Mouse (Mus musculus): Measurements from ENCODE around the gene Ugt1a8. TPM values are rescaled to one million over a fixed set of nuclear protein-coding genes. Genes with fewer than 3 reads are reported as not detected.
"Not testable (repeated sequence)": the region's sequence is repeated elsewhere in the genome, so short reads cannot be mapped to it uniquely, and the experiment has no call there.

Gene Ugt1a8
- total RNA-seq, 4 experiments from 2014 or later: not detected

DNA sequence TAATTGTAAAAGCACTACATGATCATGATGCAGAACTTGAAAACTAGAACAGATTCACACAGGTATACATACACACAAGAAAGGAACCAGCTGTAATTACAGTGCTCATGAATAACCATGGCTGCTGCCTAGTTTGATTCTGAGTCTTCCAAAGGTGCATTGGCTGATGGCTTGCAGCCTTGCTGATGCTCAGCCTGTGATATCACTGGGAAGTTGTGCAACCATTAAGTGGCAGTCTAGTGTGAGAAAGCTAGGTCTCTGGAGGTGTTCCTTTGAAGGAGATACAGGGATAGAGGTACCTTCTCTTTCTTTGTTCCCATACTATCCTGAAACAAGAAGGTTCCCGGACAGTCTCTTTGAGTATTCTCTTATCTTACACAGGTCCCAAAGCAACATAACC, 131.4 kb downstream of the Ugt1a8 start:
- no peak for DNase-seq (ENCODE audit: low spot score in 2 of 2)

DNA sequence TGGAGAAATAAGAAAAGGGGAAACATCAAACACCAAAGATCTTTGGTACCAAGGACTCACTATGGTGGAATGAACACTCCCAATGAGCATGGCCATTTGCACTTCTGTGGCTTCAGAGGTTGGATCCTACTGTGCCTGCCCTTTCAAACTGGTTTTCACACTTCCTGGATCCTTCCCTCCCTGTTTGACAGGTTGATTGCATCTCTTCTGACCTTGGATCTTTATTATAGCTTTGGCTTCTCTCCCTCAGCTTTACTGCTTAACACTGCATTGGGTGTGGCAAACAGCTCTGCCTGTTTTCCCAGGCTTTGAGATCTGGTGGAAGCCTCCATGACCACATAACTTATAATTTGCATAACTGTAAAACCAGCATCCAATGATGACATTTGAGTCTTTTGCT, 132.7 kb downstream of the Ugt1a8 start:
- DNase-seq (ENCODE audit: low spot score in 2 of 2): no peak

DNA sequence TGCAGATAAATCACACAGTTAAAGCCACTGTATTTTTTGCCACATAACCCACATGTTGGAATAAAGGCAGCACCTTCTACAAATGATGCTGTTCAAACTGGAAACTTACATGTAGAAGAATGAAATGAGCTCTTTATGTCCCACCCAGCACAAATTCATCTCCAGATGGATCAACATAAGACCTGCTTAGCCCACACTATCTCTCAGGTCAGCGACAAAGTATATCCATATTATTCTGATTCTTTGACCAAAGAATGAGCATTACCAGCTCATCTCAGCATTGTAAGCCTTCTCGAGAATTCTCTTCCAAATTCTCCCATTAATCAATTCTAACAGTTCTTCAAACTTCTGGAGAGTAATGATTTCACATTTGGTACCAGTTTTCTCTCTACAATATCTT, 134.6 kb downstream of the Ugt1a8 start:
- DNase-seq (ENCODE audit: low spot score in 2 of 2): no peak

DNA sequence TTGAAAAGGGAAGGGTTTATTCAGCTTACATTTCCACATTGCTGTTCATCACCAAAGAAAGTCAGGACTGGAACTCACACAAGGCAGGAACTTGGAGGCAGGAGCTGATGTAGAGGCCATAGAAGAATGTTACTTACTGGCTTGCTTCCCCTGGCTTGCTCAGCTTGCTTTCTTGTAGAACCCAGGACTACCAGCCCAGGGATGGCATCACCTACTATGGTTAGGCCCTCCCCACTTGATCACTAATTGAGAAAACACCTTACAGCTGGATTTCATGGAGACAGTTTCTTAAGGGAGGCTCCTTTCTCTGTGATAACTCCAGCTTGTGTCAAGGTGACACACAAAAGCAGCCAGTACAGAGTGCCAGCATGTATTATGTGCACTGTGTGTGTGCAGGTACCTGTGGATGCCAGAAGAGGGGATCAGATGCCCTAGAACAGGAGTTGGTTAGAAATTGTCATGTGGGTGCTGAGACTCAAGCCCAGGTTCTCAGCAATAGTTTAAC, 135.4 kb downstream of the Ugt1a8 start:
- DNase-seq (ENCODE audit: low spot score in 2 of 2): not testable (repeated sequence)

DNA sequence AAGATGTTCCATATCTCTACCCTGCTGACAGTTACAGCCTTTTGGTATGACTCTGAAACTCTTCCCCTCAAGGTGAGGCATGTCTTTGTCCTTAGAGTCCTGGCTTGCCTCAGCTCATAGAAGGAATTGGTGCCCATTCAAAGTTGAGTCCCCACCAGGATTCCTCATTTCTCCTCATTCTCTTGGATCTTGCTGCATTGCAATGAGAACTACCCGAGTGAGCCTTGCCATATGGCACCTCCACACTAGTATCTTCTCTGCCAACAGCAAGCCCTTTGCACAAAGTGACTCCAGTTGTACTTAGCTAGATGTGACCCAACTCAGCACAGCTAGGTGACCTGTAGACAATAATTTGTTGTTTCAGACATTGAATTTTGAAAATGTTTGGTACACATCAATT, 136.0 kb downstream of the Ugt1a8 start:
- no peak for DNase-seq (ENCODE audit: low spot score in 2 of 2)

DNA sequence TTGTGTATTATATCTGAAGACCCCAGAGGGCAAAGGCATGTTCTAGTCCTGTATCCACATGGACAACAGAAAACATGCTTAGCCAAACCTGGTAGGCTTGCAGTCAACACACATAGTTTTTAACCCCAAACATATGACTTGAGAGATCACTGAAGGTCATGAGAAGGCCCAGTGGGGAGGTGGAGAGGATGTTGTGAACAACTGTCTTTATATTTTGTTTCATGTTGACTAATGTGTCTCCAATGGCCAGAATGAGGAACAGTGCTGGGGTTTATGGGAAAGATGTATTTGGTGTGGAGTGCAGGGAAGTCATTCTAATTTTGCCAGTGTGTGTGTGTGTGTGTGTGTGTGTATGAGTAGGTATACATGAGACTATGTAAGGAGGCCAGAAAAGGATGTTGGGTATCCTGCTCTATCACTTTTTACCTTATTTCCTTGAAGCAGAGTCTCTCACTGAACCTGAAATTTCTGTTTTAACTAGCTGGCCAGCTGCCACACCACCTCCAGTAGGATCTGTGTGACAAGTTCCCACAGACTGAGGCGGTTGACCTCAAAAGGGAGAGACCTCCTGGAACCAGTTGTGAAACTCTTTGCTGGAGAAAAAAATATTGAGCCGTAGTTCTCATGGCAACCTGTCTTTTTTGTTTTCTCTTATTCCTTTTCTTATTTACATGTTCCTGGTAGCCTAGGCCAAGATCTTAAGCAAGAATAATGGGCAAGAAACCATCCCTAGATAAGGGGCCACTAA, 136.6 kb downstream of the Ugt1a8 start:
- DNase-seq (ENCODE audit: low spot score in 2 of 2): no peak

DNA sequence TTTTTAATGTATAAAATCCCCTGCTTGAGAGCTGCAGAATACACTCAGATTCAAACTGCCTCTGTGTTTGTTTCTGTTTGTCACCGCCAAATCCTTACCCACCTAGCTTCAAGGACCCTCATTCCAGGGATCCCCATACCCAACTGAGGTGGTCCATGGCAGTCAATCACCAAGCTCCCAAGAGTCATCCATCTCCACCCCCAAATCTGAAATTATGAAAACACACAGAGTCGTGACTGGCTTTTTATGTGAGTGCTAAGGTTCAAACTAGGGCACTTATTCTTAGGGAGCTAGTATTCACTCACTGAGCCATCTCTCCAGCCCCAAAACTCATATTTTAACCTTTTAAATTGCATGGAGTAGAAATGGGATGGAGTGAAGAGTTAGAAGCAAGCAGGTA, 137.7 kb downstream of the Ugt1a8 start:
- not testable (repeated sequence) for DNase-seq (ENCODE audit: low spot score in 2 of 2)

DNA sequence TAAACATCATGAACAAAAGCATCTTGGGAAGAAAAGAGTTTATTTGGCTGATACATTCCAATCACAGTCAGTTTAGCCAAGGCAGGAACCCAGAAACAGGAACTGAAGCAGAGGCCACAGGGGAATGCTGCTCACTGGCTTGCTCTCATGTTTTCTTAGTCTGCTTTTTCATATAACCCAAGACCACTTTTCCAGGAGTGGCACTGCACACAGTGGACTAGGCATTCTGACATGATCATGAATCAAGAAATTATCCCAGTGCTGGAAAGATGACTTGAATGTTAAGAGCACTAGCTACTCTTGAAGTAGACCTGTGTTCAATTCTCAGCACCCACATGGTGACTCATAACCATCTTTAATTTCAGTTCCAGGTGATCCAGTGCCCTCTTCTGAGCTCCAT, 138.1 kb downstream of the Ugt1a8 start:
- no peak for DNase-seq (ENCODE audit: low spot score in 2 of 2)

DNA sequence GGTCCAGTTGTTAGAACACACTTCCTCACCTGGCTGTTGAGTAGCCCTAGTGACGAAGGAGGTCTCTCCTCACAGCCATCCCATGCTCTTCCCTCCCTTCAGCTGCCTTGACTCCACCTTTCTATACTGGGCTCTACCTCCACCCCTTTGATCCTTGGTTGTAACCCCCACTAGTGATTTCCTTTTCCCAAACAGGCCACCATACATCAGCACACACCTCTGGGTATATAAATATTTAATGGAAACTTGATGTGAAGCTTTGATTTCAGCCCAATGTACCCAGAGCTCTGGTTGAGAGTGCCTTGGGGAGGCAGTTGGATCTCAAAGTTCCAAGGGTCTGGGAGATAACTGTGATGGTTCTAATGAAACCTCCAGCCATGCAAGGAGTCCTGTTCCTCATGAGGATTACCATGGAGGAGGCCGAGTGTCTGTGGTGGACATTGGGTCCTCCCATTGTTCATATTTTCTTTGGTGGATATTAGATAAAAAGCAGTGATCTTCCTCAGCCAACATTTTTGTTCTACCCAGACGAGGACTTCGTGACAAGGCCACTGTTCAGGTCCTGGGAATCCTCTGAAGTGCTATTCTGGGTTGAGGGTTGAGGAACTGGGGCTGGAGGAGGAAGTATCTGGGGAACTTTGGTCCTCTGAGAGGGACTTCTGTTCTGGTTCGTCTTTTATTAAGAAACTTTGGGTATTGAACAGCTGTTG, 139.2 kb downstream of the Ugt1a8 start, which contains the start of gene Mroh2a:
Gene Mroh2a (plus strand): TSS at position 317 of the 710 bp plus-strand sequence.
- no peak for DNase-seq (ENCODE audit: low spot score in 2 of 2)

DNA sequence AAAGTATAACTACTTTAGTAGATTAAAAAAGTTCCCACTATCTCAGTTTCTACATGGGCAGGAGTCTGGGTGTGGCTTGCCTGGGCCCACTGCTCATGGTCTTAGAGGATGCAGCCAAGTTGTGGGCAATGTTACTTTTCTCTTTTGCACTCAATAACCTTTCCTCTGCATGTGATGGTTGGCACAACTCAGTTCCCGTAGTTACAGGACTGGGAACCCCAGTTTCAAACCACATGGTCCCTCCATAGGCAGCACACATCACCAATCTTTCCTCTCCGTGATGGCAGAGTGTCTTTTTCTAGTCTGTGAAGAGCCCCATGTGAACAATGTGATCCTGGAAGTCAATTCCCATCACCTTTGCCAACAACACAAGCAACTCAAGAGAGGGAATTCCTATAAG, 139.9 kb downstream of the Ugt1a8 start:
- DNase-seq (ENCODE audit: low spot score in 2 of 2): no peak

DNA sequence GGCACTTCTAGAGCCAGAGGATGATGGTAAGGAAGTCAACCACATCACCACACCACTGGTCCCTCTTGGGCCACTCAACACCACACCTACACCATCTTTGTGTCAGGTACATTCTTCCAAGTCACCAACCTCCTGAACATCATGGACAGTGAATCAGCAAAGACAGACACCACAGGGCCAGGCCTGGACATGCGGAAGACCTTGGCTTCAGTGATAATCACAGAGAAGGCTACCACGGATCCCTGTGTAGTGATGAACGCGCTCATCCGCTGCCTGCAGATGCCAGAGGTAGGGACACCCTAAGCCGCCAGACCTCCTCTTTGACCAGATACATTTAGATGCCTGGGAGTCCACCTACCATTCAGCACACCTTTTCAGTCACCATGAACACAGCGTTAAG, 140.5 kb downstream of the Ugt1a8 start:
- DNase-seq (ENCODE audit: low spot score in 2 of 2): no peak

DNA sequence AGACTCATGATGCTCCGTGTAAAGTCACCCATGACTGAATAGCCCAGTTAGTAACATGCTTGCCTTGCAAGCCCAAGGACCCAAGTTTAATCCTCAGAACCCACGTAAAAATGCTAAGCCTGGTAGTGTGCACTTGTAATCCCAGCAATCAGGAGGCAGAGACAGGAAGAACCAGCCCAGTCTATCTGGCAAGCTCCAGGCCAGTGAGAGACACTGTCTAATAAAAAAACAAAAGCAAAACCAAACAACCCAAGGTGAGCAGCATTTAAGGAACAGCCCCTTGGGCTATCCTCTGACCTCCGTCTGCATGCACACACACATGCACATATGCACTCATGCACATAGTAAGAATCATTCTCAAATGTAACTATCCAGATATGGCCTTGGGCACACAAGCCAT, 142.0 kb downstream of the Ugt1a8 start:
- DNase-seq (ENCODE audit: low spot score in 2 of 2): no peak

DNA sequence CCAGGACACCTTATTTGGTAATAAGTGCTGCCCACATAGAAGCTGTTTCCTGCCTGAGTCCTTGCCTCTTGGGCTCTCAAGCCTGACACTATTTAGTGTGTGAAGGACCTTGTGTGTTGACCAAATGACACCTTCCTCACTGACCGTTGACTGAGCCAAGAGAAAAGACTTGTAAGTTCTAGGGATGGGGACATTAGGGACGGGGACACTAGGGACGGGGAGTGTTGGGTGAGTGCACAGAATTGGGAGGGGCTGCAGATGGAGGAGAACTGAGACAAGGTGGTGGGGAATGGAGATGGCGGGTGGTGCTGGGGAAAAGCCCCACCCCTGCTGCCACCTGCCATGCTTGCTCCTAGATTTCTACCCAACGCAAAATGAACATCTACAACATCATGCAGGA, 142.4 kb downstream of the Ugt1a8 start:
- DNase-seq (ENCODE audit: low spot score in 2 of 2): no peak

DNA sequence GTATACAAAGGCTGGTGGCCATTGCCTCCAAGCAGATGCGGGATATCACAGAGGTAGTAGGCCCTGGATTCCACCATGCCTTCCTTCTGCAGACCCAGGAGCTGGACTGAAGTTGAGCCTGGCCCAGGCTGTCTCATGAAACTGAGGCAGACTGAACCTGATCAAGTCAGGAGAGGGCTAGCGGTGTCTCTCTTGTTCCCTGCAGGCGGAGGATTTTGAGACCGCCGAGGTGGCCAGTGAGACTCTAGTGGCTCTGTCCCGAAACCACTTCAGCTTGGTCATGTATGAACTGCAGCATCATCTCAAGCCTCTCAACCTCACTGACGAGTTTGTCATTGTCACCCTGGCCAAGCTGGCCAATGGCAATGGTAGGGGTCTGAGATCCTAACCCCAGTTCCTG, 142.8 kb downstream of the Ugt1a8 start:
- no peak for DNase-seq (ENCODE audit: low spot score in 2 of 2)

DNA sequence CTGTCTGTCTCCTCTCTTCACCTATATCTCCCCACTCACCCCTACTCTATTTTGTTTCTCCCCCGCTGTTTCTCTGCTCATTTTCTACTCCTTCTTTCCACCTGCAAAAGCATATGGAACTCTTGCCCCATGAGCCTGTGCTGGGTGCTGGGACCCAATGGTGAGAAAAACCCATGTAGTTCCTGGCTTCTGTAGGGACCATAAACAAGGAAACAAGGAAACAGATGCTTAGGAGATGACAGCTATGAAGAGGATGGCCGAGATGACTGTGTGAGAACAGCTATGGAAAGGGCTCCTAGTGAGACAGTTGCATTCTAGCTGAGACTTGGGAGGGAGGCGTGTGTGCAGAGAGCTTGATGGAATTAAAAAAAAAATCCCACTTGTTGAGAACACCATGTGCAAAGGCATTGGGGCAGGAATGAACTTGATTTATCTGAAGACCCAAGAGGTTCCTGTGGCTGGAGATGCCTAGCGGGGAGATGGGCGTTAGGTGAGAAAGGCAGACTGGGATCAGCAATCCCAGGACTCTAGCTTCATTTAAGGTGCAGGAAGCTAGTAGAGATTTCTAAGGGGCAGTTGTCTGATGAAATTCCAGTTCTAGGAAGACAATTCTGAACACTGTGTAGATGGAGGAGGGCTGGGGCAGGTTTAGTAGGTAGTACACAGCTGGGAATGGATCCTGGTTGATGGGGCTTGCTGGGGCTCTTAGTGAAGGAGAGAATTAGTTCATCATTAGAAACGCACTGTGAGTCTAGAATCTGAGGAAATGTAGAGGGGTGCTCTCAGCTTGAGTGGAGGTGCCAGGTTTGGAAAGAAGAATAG, 143.6 kb downstream of the Ugt1a8 start:
- DNase-seq (ENCODE audit: low spot score in 2 of 2): no peak

DNA sequence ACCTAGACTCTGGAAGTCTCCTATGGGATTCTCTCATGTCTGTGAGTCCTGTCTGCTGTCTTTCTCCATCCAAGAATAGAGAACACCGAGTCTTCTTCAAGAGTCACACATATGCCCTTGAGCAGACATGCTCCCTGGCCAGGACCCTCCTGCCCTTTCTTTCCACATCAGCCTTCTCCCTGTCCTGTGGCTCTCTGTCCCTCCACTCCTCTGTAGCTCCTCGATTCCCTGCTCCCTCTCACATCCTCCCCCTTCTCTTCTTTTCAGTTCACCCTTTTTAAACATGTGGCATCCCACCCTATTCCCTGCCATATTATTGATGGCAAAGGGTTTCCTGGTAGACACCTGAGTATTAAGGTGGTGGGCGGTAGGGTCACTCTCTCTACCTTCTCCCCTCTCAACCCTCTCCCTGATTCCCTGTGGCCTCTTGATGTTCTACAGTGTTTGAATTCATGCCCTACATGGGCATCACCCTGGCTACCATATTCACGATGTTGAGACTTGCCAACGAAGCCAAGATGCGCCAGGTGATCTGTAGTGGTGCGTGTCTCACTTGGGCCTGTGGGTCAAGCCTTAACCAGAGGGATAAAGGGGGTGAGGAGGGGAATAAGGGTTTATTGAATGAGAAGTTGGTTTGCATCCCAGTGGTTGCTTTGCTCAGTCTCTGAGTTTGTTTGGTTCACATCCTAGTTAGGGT, 144.3 kb downstream of the Ugt1a8 start:
- DNase-seq (ENCODE audit: low spot score in 2 of 2): no peak

DNA sequence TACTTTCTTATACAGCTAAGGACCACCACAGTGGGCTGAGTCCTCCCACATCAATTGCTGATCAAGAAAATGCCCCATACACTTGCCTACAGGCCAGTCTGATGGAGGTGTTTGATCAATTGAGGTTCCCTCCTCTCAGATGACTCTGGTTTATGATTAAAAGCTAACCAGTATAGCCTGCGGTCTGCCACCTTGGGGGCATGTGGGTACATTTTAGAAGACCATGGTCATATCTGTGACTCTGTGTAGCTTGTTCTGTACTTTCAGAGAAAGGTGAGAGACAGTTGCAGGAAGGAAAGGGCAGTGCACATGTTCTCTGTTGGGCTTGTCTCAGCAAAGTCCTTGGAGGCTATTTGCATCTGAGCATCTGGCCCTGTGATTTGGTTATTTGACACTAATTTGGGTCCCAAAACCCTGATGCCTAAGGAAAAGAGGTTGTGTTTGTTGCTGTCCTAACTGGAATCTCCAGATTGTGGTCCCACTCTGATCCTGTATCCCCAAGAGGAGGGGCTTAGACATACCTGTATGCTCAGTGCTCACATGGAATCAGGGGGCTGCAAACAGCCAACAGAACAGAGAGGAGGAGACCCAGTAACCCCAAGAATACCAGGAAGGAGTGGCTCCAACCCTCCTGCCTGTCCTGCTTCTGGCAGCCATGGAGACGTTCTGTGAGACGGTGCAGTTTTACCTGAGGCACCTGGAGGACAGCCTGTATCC, 145.2 kb downstream of the Ugt1a8 start:
- DNase-seq (ENCODE audit: low spot score in 2 of 2): no peak

DNA sequence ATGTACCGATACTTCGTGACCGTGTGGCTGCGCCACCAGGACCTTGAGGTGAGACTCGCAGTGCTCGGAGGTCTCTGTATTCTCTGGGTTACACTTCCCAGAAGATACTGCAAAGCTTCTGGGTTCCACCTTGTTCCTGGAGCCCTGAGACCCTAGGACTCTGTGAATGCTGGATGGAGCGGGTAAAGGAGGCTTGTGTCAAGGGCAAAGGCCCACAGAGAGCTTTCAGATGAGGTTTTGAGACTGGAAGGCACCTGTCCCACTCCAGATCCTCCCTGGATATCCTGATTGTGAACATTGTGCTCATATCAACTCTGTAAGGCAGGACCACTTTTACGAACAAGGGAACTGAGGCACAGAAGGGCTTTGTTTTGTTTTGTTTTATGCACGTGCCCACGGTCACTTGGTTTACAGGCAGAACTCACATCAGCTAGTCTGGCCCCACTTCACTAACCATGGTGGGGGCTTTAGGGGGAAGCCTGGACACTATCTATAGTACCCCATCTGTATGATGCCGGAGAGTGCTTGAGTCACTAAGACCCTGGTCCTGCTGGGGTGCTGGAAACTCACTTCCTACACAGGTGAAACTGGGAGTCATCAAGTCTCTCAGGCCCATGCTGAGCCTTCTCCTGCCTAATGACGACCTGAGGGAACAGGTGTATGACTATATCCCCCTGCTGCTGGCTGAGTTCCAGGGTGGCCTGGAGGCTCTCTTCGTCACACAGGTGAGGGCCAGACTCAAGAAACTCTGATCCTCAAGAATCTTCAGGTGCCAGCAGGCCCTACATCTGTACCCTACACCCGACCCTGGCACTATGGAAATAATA, 146.0 kb downstream of the Ugt1a8 start:
- no peak for DNase-seq (ENCODE audit: low spot score in 2 of 2)

DNA sequence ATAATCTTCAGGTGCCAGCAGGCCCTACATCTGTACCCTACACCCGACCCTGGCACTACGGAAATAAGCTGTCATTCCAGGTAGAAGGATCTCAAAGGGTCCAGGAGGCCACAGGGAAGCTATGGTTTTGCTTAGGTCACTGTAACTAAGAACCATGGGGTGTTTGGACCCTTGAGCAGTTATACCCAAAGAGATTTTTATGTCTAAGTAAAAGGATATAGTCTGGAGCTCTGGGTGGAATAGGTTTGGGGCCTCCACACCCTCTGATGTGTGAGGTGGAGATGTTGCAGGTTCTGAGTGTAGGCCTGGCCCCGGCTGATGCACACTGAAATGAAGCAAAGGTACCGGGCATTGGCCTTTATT, 146.6 kb downstream of the Ugt1a8 start:
- no peak for DNase-seq (ENCODE audit: low spot score in 2 of 2)

DNA sequence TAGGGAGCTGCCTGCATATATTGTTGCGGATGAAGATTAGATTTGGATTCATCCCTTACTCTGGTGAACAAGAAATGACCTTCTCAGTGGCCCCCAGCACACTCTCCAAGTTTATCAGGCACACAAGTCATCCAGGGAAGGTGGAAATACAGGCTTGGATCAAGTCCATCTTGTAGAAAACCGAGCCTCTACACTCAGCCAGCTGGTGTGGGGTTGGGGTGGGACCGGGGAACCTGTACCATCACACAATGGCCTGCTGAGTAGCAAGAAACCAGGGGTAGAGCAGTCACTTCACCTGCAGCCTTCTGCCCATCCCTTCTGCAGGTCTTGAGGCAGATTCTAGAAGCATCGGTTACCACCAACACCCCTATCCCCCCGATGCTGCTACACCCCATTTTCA, 147.0 kb downstream of the Ugt1a8 start:
- no peak for DNase-seq (ENCODE audit: low spot score in 2 of 2)
